Mouse (Mus musculus) CH12.LX (cell line): ENCODE measurements around the gene Mettl21e. TPM values are rescaled to one million over a fixed set of nuclear protein-coding genes. Genes with fewer than 3 reads are reported as not detected.
"Not testable (repeated sequence)": the region's sequence is repeated elsewhere in the genome, so short reads cannot be mapped to it uniquely, and the experiment has no call there.

ENCODE experiments used
- DNase-seq: peaks from one replicate; pipeline ENCODE4 v3.0.0-alpha.2; 2013; ENCODE audit errors: extremely low read depth
- H3K27ac ChIP-seq: 2 replicates; pipeline ENCODE4 v1.5.1; 2012; ENCODE audit warnings: low read depth, mild to moderate bottlenecking, control low read depth, moderate library complexity; ENCODE audit not compliant: insufficient read depth
- H3K27me3 ChIP-seq: replicated peaks from 2 replicates; pipeline ENCODE3; 2012; ENCODE audit warnings: inconsistent platforms
- H3K36me3 ChIP-seq, 2 experiments: replicated peaks in 1 of 2; 2 replicates each; pipeline versions ENCODE3 to v1.6.1; 2012; ENCODE audit warnings: inconsistent platforms in 1 of 2, low read length in 1 of 2, mild to moderate bottlenecking in 1 of 2, mixed read lengths in 1 of 2, moderate library complexity in 1 of 2; ENCODE audit not compliant: control insufficient read depth in 1 of 2, insufficient read depth in 1 of 2
- H3K4me1 ChIP-seq, 2 experiments: 2 replicates each; pipeline ENCODE4 v1.6.1; 2012; ENCODE audit warnings: inconsistent platforms in 1 of 2, moderate library complexity in 1 of 2; ENCODE audit not compliant: insufficient read depth in 2 of 2, control insufficient read depth in 1 of 2
- H3K4me2 ChIP-seq: 2 replicates; pipeline ENCODE4 v1.6.1; 2012; ENCODE audit warnings: low read depth, mild to moderate bottlenecking, control low read depth; ENCODE audit not compliant: poor library complexity, insufficient read depth, severe bottlenecking
- H3K4me3 ChIP-seq, 3 experiments: fragments of 150-350 bp in 1 of 3; sonication (generic) in 1 of 3; replicated peaks in 1 of 3; 2 replicates each; pipeline versions ENCODE3 to v1.5.1; 2011 to 2012; ENCODE audit warnings: low read depth in 2 of 3, low read length in 2 of 3, mild to moderate bottlenecking in 2 of 3, moderate library complexity in 2 of 3, control low read depth in 1 of 3, improper control_type of control experiment in 1 of 3, inconsistent platforms in 1 of 3, mixed read lengths in 1 of 3; ENCODE audit not compliant: poor library complexity in 1 of 3
- H3K79me2 ChIP-seq: replicated peaks from 2 replicates; pipeline ENCODE4 v1.6.1; 2012; ENCODE audit warnings: mild to moderate bottlenecking, moderate library complexity; ENCODE audit not compliant: control insufficient read depth, poor library complexity, insufficient read depth, severe bottlenecking; ENCODE audit errors: extremely low read depth
- H3K9ac ChIP-seq: 2 replicates; pipeline ENCODE4 v1.6.1; 2012; ENCODE audit warnings: low read depth, mild to moderate bottlenecking, control low read depth, moderate library complexity; ENCODE audit not compliant: insufficient read depth
- H3K9me3 ChIP-seq: replicated peaks from 2 replicates; pipeline ENCODE3; 2012; ENCODE audit warnings: low read length, inconsistent platforms, mixed read lengths
- BHLHE40 ChIP-seq: IDR thresholded peaks from 2 replicates; pipeline ENCODE4 v1.6.1; 2011; ENCODE audit warnings: mild to moderate bottlenecking, low read depth, low read length, improper control_type of control experiment
- CTCF ChIP-seq, 2 experiments: IDR thresholded peaks in 1 of 2; conservative IDR thresholded peaks in 1 of 2; 2 replicates each; pipeline ENCODE4 v1.5.1; 2011 to 2012; ENCODE audit warnings: low read depth in 2 of 2, low read length in 2 of 2, improper control_type of control experiment in 1 of 2, inconsistent platforms in 1 of 2, mild to moderate bottlenecking in 1 of 2, moderate library complexity in 1 of 2
- E2F4 ChIP-seq: IDR thresholded peaks from 2 replicates; pipeline ENCODE4 v1.6.1; 2011; ENCODE audit warnings: low read depth, low read length, improper control_type of control experiment; ENCODE audit not compliant: insufficient replicate concordance
- ELF1 ChIP-seq: IDR thresholded peaks from 2 replicates; pipeline ENCODE4 v1.6.1; 2014; ENCODE audit warnings: low read depth, mild to moderate bottlenecking, inconsistent platforms, low read length, improper control_type of control experiment
- EP300 ChIP-seq: IDR thresholded peaks from 2 replicates; pipeline ENCODE4 v1.6.1; 2011; ENCODE audit warnings: low read length, improper control_type of control experiment
- ETS1 ChIP-seq: conservative IDR thresholded peaks from 2 replicates; pipeline ENCODE4 v1.6.1; 2012; ENCODE audit warnings: low read depth, mild to moderate bottlenecking, inconsistent platforms, low read length, improper control_type of control experiment, moderate library complexity
- GABPA ChIP-seq: IDR thresholded peaks from 2 replicates; pipeline ENCODE4 v1.6.1; 2012; ENCODE audit warnings: low read depth, low read length, improper control_type of control experiment, inconsistent platforms; ENCODE audit not compliant: insufficient replicate concordance
- IRF4 ChIP-seq: IDR thresholded peaks from 2 replicates; pipeline ENCODE4 v1.6.1; 2014; ENCODE audit warnings: low read depth, mild to moderate bottlenecking, inconsistent platforms, low read length, improper control_type of control experiment
- MXI1 ChIP-seq: IDR thresholded peaks from 2 replicates; pipeline ENCODE4 v1.6.1; 2011; ENCODE audit warnings: mild to moderate bottlenecking, low read depth, low read length, improper control_type of control experiment
- NELFE ChIP-seq: IDR thresholded peaks from 2 replicates; pipeline ENCODE4 v1.6.1; 2011; ENCODE audit warnings: low read depth, low read length, improper control_type of control experiment
- NRF1 ChIP-seq: IDR thresholded peaks from 2 replicates; pipeline ENCODE4 v1.6.1; 2014; ENCODE audit warnings: low read depth, mild to moderate bottlenecking, inconsistent platforms, low read length, improper control_type of control experiment, moderate library complexity
- RCOR1 ChIP-seq: conservative IDR thresholded peaks from 2 replicates; pipeline ENCODE4 v1.6.1; 2012; ENCODE audit warnings: low read depth, mild to moderate bottlenecking, inconsistent platforms, low read length, improper control_type of control experiment
- SMC3 ChIP-seq: IDR thresholded peaks from 2 replicates; pipeline ENCODE4 v1.6.1; 2011; ENCODE audit warnings: low read depth, low read length, improper control_type of control experiment
- TBP ChIP-seq: conservative IDR thresholded peaks from 2 replicates; pipeline ENCODE4 v1.6.1; 2011; ENCODE audit warnings: low read depth, low read length, improper control_type of control experiment
- UBTF ChIP-seq: IDR thresholded peaks from 2 replicates; pipeline ENCODE4 v1.6.1; 2012; ENCODE audit warnings: low read depth, mild to moderate bottlenecking, inconsistent platforms, low read length, improper control_type of control experiment, moderate library complexity
- USF1 ChIP-seq: IDR thresholded peaks from 2 replicates; pipeline ENCODE4 v1.6.1; 2014; ENCODE audit warnings: low read depth, mild to moderate bottlenecking, inconsistent platforms, low read length, improper control_type of control experiment
- USF2 ChIP-seq: conservative IDR thresholded peaks from 2 replicates; pipeline ENCODE4 v1.6.1; 2011; ENCODE audit warnings: low read depth, low read length, improper control_type of control experiment
- ZKSCAN1 ChIP-seq: IDR thresholded peaks from 2 replicates; pipeline ENCODE4 v1.6.1; 2012; ENCODE audit warnings: low read depth, inconsistent platforms, low read length, improper control_type of control experiment, borderline replicate concordance
- ZMIZ1 ChIP-seq: IDR thresholded peaks from 2 replicates; pipeline ENCODE4 v1.6.1; 2012; ENCODE audit warnings: low read depth, mild to moderate bottlenecking, inconsistent platforms, low read length, improper control_type of control experiment
- ZNF384 ChIP-seq: IDR thresholded peaks from 2 replicates; pipeline ENCODE4 v1.6.1; 2012; ENCODE audit warnings: low read depth, low read length, improper control_type of control experiment, inconsistent platforms
- dilution Hi-C: fragments of 300-500 bp; cut with MboI; formaldehyde crosslinking; loops from 2 replicates; pipeline ENCODE4 v1.14.3; 2020; ENCODE audit warnings: low sequenced_read_pairs; ENCODE audit not compliant: extremely low pct_unique_long_range_greater_than_20kb, extremely low pct_ligation_motif_present
- in situ Hi-C: fragments of 300-500 bp; cut with MboI; formaldehyde crosslinking; loops from 3 replicates; pipeline ENCODE4 v1.14.3; 2019; ENCODE audit warnings: low sequenced_read_pairs, low pct_ligation_motif_present, low pct_unique_long_range_greater_than_20kb, mixed read lengths
- polyA plus RNA-seq: library from polyadenylated mRNA; unstranded; fragments of >175 nt; gene quantifications from 2 replicates; pipeline ENCODE4 v1.2.1, GENCODE M21; 2012; ENCODE audit warnings: low read depth; ENCODE audit not compliant: insufficient read length
- total RNA-seq, 2 experiments: library from RNA; depleted of rRNA; stranded (reverse); fragments of 300-350 nt in 1 of 2; fragments of >200 nt in 1 of 2; gene quantifications; 2 replicates each; pipeline ENCODE4 v1.2.3; 2012 to 2014

Mettl21e gene
- total and polyA plus RNA-seq, 3 experiments: not detected

DNA sequence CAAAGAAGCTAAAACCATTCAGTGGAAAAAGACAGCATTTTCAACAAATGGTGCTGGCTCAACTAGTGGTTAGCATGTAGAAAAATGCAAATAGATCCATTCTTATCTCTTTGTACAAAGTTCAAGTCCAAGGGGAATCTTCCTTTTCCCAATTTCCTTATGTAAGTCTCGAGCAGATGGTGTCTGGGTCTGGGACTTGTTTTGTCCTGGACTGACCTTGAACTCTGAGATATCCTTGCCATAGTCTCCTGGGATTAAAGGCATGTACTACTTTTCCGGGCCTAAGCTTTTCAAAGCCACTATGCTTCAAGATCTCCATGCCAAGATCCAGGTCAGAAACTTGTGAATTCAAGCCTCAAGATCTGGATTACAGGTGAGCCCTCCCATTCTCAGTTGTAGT is 16.6 kb upstream of the Mettl21e start:
- TF ChIP-seq ETS1 (no peak), ZNF384 (no peak), GABPA (no peak), TBP (no peak), ZMIZ1 (no peak), SMC3 (no peak), CTCF (conservative IDR thresholded peaks at IDR 0.05 in 1 of 2, IDR thresholded peaks at IDR 0.05 in 1 of 2; ENCODE audit: low read depth in 2 of 2, low read length in 2 of 2) (no peak), E2F4 (no peak), BHLHE40 (no peak), UBTF (no peak), USF1 (no peak), NELFE (no peak), ELF1 (no peak), ZKSCAN1 (no peak), EP300 (no peak), MXI1 (no peak), IRF4 (no peak), NRF1 (no peak), USF2 (no peak), RCOR1 (no peak)
- Histone ChIP-seq H3K9me3 (no peaks in the 10 kb centered on the region), H3K9ac (no peak overlapping the region), H3K27ac (no peak overlapping the region), H3K4me2 (no peak overlapping the region), H3K79me2 (no peaks in the 10 kb centered on the region), H3K36me3 (no peaks in the 10 kb centered on the region), H3K4me3 (no peak overlapping the region), H3K27me3 (no peaks in the 10 kb centered on the region), H3K4me1 (peaks cover 0 to 4% of the 10 kb centered on the region in 2 experiments; a peak in 2 of 4 replicates)
- in situ Hi-C loops (no loop called here), dilution Hi-C loops (no loop called here)
- no peak for DNase-seq

DNA sequence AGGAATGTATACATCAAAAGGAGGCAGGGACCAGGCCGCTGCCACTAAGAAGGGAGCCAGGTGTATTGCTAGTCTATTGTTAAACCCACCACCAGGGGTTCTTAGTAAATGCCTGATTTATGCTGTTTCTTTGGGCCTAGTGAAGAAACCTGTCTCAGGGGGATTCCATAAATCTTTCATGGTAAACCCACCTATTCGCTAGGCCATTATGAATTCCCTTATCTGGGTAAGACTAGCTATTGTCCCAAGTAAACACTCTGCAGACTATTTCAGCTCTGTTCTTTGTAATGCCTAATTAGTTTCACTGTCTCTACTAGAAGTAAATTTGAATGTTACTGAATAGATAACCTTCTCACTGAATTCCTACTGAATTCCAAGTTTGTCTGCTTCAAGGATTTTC is 15.8 kb upstream of the Mettl21e start:
- H3K36me3 ChIP-seq, H3K4me2 ChIP-seq, DNase-seq, H3K79me2 ChIP-seq, H3K9me3 ChIP-seq, dilution Hi-C loops, H3K27me3 ChIP-seq, H3K27ac ChIP-seq, H3K4me3 ChIP-seq, H3K4me1 ChIP-seq, in situ Hi-C loops, H3K9ac ChIP-seq: not testable (repeated sequence)
